Mouse (Mus musculus) lung, adult 2 months (tissue): ENCODE data around the gene Galntl6. TPM values are rescaled to one million over a fixed set of nuclear protein-coding genes. Genes with fewer than 3 reads are reported as not detected.
"Not testable (repeated sequence)": the region's sequence is repeated elsewhere in the genome, so short reads cannot be mapped to it uniquely, and the experiment has no call there.

ENCODE experiments used
- DNase-seq: peaks from one replicate; pipeline ENCODE4 v3.0.0; 2022
- H3K4me1 ChIP-seq: fragments of 200-500 bp; 2 replicates; pipeline ENCODE4 v1.6.1; 2011; ENCODE audit warnings: low read length; ENCODE audit not compliant: control insufficient read depth, insufficient read depth
- H3K4me3 ChIP-seq: fragments of 200-500 bp; replicated peaks from 2 replicates; pipeline ENCODE3; 2011; ENCODE audit warnings: low read depth, mild to moderate bottlenecking, control low read depth, low read length; ENCODE audit errors: extremely low read depth
- CTCF ChIP-seq: fragments of 200-500 bp; IDR thresholded peaks from 2 replicates; pipeline ENCODE4 v1.5.1; 2011; ENCODE audit warnings: mild to moderate bottlenecking, low read length, control low read depth; ENCODE audit not compliant: insufficient read depth
- POLR2A ChIP-seq: fragments of 200-500 bp; IDR thresholded peaks from 2 replicates; pipeline ENCODE4 v1.6.1; 2011; ENCODE audit warnings: low read depth, mild to moderate bottlenecking, control low read depth, low read length, borderline replicate concordance; ENCODE audit errors: extremely low read depth
- WGBS: fragments of 180-500 bp; shearing (Covaris S2); methylation state at CpG from one replicate; pipeline ENCODE4 v1.1.7; 2018; 5-methylcytosine and 5-hydroxymethylcytosine counted together
- polyA plus RNA-seq: library from polyadenylated mRNA; depleted of rRNA; stranded (reverse); fragments of >200 nt; gene quantifications from 2 replicates; pipeline ENCODE4 v1.2.3, GENCODE M21; 2012

Galntl6 gene
- polyA plus RNA-seq, 1 experiment, result 0.09 TPM

- no peak overlapping the region for H3K4me3 ChIP-seq
These were observed 1144.9 kb downstream of the Galntl6 start for GRCm38 (mm10) chr8:57767541-57767940.

GRCm38 (mm10) chr8:57766471-57767065, 1145.9 kb downstream of the Galntl6 start:
- 52% methylated on average over 10 of the region's 10 CpGs for WGBS
- no peak overlapping the region for H3K4me3 ChIP-seq
- no peak for TF ChIP-seq POLR2A
- no peak for TF ChIP-seq CTCF

More at GRCm38 (mm10) chr8:57767541-57767940, 1144.9 kb downstream of the Galntl6 start:
- no peak for TF ChIP-seq CTCF
- TF ChIP-seq POLR2A, result no peak
- no peaks in the 10 kb centered on the region for H3K4me1 ChIP-seq
- WGBS, result 43% methylated on average over 2 of the region's 2 CpGs
- DNase-seq, result no peak

GRCm38 (mm10) chr8:57765726-57766351, 1146.6 kb downstream of the Galntl6 start:
- no peak overlapping the region for H3K4me3 ChIP-seq
- TF ChIP-seq CTCF (no peak), POLR2A (no peak)
- 19% methylated on average over 13 of the region's 13 CpGs for WGBS
- no peak for DNase-seq
- no peaks in the 10 kb centered on the region for H3K4me1 ChIP-seq

More at GRCm38 (mm10) chr8:57766471-57767065, 1145.9 kb downstream of the Galntl6 start:
- no peaks in the 10 kb centered on the region for H3K4me1 ChIP-seq
- no peak for DNase-seq

- H3K4me3 ChIP-seq, result no peak overlapping the region
- 88% methylated on average over 4 of the region's 4 CpGs for WGBS
- TF ChIP-seq CTCF (no peak), POLR2A (no peak)
- no peaks in the 10 kb centered on the region for H3K4me1 ChIP-seq
- DNase-seq, result no peak
These were observed 1147.2 kb downstream of the Galntl6 start for GRCm38 (mm10) chr8:57765192-57765591.

GRCm38 (mm10) chr8:57762622-57763021, 1149.8 kb downstream of the Galntl6 start:
- not testable (repeated sequence) for H3K4me3 ChIP-seq, DNase-seq, H3K4me1 ChIP-seq
- 73% methylated on average over 2 of the region's 2 CpGs for WGBS

- 76% methylated on average over 1 of the region's 1 CpGs for WGBS
- TF ChIP-seq CTCF (no peak), POLR2A (no peak)
- DNase-seq, result no peak
- H3K4me3 ChIP-seq, result no peak overlapping the region
- H3K4me1 ChIP-seq, result no peaks in the 10 kb centered on the region
These were observed 1151.5 kb downstream of the Galntl6 start for GRCm38 (mm10) chr8:57760921-57761320.

GRCm38 (mm10) chr8:57758857-57759256, 1153.6 kb downstream of the Galntl6 start:
- TF ChIP-seq POLR2A (no peak), CTCF (no peak)
- no peak for DNase-seq
- Histone ChIP-seq H3K4me3 (no peak overlapping the region), H3K4me1 (no peaks in the 10 kb centered on the region; the same call in 1 of the 2 replicates)

- Histone ChIP-seq H3K4me3 (no peak overlapping the region), H3K4me1 (no peaks in the 10 kb centered on the region; the same call in 1 of the 2 replicates)
- no peak for TF ChIP-seq CTCF
- TF ChIP-seq POLR2A, result no peak
- no peak for DNase-seq
These were observed 1155.0 kb downstream of the Galntl6 start for GRCm38 (mm10) chr8:57757476-57757875.

- TF ChIP-seq POLR2A (no peak), CTCF (no peak)
- no peak for DNase-seq
- 46% methylated on average over 6 of the region's 6 CpGs for WGBS
- no peaks in the 10 kb centered on the region; the same call in 1 of the 2 replicates for H3K4me1 ChIP-seq
- H3K4me3 ChIP-seq, result no peak overlapping the region
These were observed 1158.4 kb downstream of the Galntl6 start for GRCm38 (mm10) chr8:57754066-57754465.

GRCm38 (mm10) chr8:57743636-57744035, 1168.8 kb downstream of the Galntl6 start:
- no peak overlapping the region for H3K4me3 ChIP-seq
- no peaks in the 10 kb centered on the region for H3K4me1 ChIP-seq
- DNase-seq, result no peak
- WGBS, result 86% methylated on average over 12 of the region's 12 CpGs
- TF ChIP-seq CTCF (no peak), POLR2A (no peak)
